ENCODE assay signal across 8 mouse cellular contexts in genomic region chr11:72466694-72467507, GRCm38 (mm10). TPM values are rescaled to one million over a fixed set of nuclear protein-coding genes. Genes with fewer than 3 reads are reported as not detected.
DNase-seq lines count a peak whose midpoint lies in the region; TF ChIP-seq lines count a peak whose summit lies in the region.

No protein-coding gene starts in this region.

- DNase-seq in heart, adult 11 months: peak; percentile 96
- DNase-seq in heart, postnatal 25 days (ENCODE audit: low spot score): no peak
- DNase-seq in brain, embryonic 14.5 days (ENCODE audit: low read depth): peak; percentile 20
- DNase-seq in heart, postnatal 4 days: peak; percentile 43
- DNase-seq in lung, postnatal 25 days (ENCODE audit: low spot score): peak; percentile 82
- DNase-seq in frontal cortex, postnatal 25 days (ENCODE audit: low spot score in 2 of 2): no peak
- no peak for DNase-seq in thymus, postnatal 4 days
- no peak for DNase-seq in kidney, adult 18-20 months

- intact Hi-C loops in heart, postnatal 25 days (cut with DNase I): loop anchor here (5.0 kb wide), 1 partner anchor 50 kb away; no protein-coding TSS in a partner anchor

- no peak for TF ChIP-seq POLR2A in brain, embryonic 14.5 days (IDR thresholded peaks at IDR 0.05; ENCODE audit: borderline replicate concordance, extremely low read depth, insufficient read depth, insufficient read length, poor library complexity, severe bottlenecking)

- no peak for TF ChIP-seq CTCF in brain, embryonic 14.5 days (IDR thresholded peaks at IDR 0.05; ENCODE audit: borderline replicate concordance, extremely low read depth, insufficient read depth, insufficient read length)

RNA-seq across cellular contexts. Expression of gene Spns2, which starts 22.8 kb away (rescaled TPM):
- total RNA-seq in heart, postnatal 25 days (2021): 10 to 100 TPM in 1 of 2 experiments, 1 to 10 TPM in 1; 9.2 to 12.9 TPM
- 46.0 and 49.0 TPM in 2 replicates for polyA plus RNA-seq in brain, embryonic 14.5 days (2012; rRNA removed)
- total RNA-seq in heart, postnatal 4 days (2021): 10 to 100 TPM; 17.0 to 18.0 TPM

RNA-seq across cellular contexts. Expression of gene Mybbp1a, which starts 25.7 kb away (rescaled TPM):
- total RNA-seq in heart, postnatal 25 days (2021): 10 to 100 TPM; 40.9 to 42.8 TPM
- polyA plus RNA-seq in brain, embryonic 14.5 days (2012; rRNA removed): 67.9 and 74.7 TPM in 2 replicates
- total RNA-seq in heart, postnatal 4 days (2021): 10 to 100 TPM; 55.6 to 55.9 TPM

RNA-seq across cellular contexts. Expression of gene Ggt6, which starts 31.6 kb away (rescaled TPM):
- total RNA-seq in heart, postnatal 25 days (2021): under 1 TPM in 1 of 2 experiments, not detected in 1; 0.31 TPM
- polyA plus RNA-seq in brain, embryonic 14.5 days (2012; rRNA removed): 0.12 and 0.35 TPM in 2 replicates
- total RNA-seq in heart, postnatal 4 days (2021): not detected

RNA-seq across cellular contexts. Expression of gene Smtnl2, which starts 55.4 kb away (rescaled TPM):
- 10 to 100 TPM; 19.0 to 21.6 TPM for total RNA-seq in heart, postnatal 25 days (2021)
- 2.1 and 3.4 TPM in 2 replicates for polyA plus RNA-seq in brain, embryonic 14.5 days (2012; rRNA removed)
- total RNA-seq in heart, postnatal 4 days (2021): 10 to 100 TPM; 62.2 to 63.4 TPM

Comparison
In these comparisons a context has a peak if more than half of its experiments do, and no peak if none do; other contexts are left out.
1. DNase-seq: peak in heart, adult 11 months (single experiment), brain, embryonic 14.5 days (single experiment), heart, postnatal 4 days (single experiment) and lung, postnatal 25 days (single experiment); none in heart, postnatal 25 days (single experiment), frontal cortex, postnatal 25 days (0 of 2), thymus, postnatal 4 days (single experiment) and kidney, adult 18-20 months (single experiment).